Mouse (Mus musculus) C2C12 (cell line): ENCODE measurements at regions not wholly inside any gene's neighbourhood (a gene's known extent, or its start where the extent isn't known, plus 50 kb on each side); places are given as distances from the start of the nearest gene placed in this dataset.

Experiments
- CEBPB ChIP-seq: IDR thresholded peaks from one replicate; pipeline ENCODE4 v1.6.1; 2011; ENCODE audit warnings: low read depth, mild to moderate bottlenecking, control low read depth, moderate library complexity
- CTCF ChIP-seq: IDR thresholded peaks from one replicate; pipeline ENCODE4 v1.5.1; 2011; ENCODE audit not compliant: control insufficient read depth, insufficient read depth, insufficient read length
- FOSL1 ChIP-seq: IDR thresholded peaks from one replicate; pipeline ENCODE4 v1.8.0; 2011; ENCODE audit warnings: mild to moderate bottlenecking, low read length; ENCODE audit not compliant: poor library complexity, insufficient read depth, severe bottlenecking
- MAX ChIP-seq: IDR thresholded peaks from one replicate; pipeline ENCODE4 v1.6.1; 2011; ENCODE audit warnings: mild to moderate bottlenecking, control low read depth
- USF1 ChIP-seq: IDR thresholded peaks from one replicate; pipeline ENCODE4 v1.6.1; 2011; ENCODE audit warnings: low read depth, mild to moderate bottlenecking, control low read depth, moderate library complexity

DNA sequence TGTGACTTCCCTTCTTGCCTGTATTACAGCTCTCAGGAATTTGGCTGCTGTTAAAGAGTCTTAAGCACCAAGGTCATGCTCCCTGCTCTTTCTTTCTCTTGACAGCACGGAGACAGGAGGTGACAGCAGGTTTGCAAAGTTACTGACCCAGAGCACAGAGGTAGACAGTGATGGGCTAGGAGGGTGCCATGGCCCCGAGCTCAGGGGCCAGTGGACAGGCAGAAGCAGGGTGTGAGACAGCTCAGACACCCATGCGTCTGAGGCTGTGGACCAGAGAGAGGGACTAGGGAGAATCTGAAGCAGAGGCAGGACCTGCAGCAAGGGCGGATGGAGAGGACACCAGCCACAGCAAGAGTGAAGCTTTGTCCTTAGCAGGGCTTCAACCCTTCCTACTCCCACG, 119.3 kb upstream of the Tdrd3 start:
- TF ChIP-seq CTCF (no peak), CEBPB (no peak), USF1 (no peak), FOSL1 (no peak), MAX (no peak)
